Mouse (Mus musculus): ENCODE data around the gene Adam12. TPM values are rescaled to one million over a fixed set of nuclear protein-coding genes. Genes with fewer than 3 reads are reported as not detected.

Gene Adam12
- total and polyA plus RNA-seq, 2 experiments from 2014 or later = 1.0 to 4.6 TPM

DNA sequence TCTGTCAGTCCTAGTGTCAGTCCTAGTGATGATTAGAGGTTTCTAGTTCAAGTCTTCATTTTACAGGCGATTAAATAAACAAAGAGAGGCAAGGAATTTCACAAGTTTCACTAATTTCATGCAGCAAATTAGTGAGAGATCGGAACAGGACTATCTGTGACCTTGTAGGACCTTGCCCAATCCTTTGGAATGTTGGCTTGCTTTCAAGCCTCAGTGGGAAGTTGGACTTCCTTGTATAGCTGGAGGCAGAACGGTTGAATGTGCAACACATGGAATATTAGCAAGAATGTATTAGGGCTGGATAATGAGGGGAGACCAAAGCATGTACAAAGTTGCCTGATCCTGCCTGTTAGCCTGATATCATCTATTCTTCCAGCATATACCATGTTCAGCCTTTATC, 141.2 kb downstream of the Adam12 start:
- Histone ChIP-seq H3K27me3 (ENCODE audit: control insufficient read depth, insufficient read depth, low read length) (no peaks in the 10 kb centered on the region), H3K9me3 (replicated peaks; ENCODE audit: control insufficient read depth, low read length) (no peaks in the 10 kb centered on the region), H3K4me1 (ENCODE audit: control insufficient read depth, insufficient read depth) (no peaks in the 10 kb centered on the region), H3K9ac (replicated peaks; ENCODE audit: low read depth, low read length) (no peak overlapping the region), H3K27ac (ENCODE audit: low read depth) (no peak overlapping the region), H3K36me3 (replicated peaks; ENCODE audit: control insufficient read depth, insufficient read depth, low read length) (no peaks in the 10 kb centered on the region), H3K4me3 (ENCODE audit: low read depth, low read length) (no peak overlapping the region), H3K4me2 (ENCODE audit: low read depth, low read length) (no peak overlapping the region)
- ATAC-seq (ENCODE audit: insufficient read depth, low read depth) = no peak
- no peak for DNase-seq (ENCODE audit: low spot score)
- TF ChIP-seq EP300 (IDR thresholded peaks at IDR 0.05; ENCODE audit: low read depth) (no peak), CTCF (IDR thresholded peaks at IDR 0.05; ENCODE audit: low read depth) (no peak)
- 43% methylated on average over 3 of the region's 3 CpGs for WGBS

DNA sequence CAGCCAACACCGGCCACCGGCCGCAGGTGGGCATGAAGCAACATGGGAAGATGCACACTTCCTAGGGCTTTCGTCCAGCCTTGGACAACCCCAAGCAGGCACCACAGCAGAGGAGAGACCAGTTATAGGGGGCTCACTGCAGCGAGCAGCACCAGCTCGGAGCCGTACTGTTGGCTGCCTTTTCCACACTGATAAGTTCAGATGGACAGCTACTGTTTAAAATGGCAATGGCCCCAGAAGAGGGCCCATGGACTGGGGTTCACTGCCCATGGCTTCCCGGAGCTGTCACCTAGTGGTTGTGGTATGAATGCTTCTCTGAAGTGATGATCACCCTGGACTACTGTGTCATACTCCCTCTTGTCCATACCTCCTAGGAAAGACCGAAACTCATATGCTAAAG, 141.7 kb downstream of the Adam12 start:
- TF ChIP-seq CTCF (IDR thresholded peaks at IDR 0.05; ENCODE audit: low read depth) = no peak
- no peak for TF ChIP-seq EP300 (IDR thresholded peaks at IDR 0.05; ENCODE audit: low read depth)
- ATAC-seq (ENCODE audit: insufficient read depth, low read depth) (no peak), DNase-seq (ENCODE audit: low spot score) (no peak)
- H3K9me3 ChIP-seq (replicated peaks; ENCODE audit: control insufficient read depth, low read length) = no peaks in the 10 kb centered on the region
- H3K9ac ChIP-seq (replicated peaks; ENCODE audit: low read depth, low read length) = no peak overlapping the region
- WGBS = 81% methylated on average over 9 of the region's 9 CpGs
- H3K4me1 ChIP-seq (ENCODE audit: control insufficient read depth, insufficient read depth) = no peaks in the 10 kb centered on the region
- no peaks in the 10 kb centered on the region for H3K27me3 ChIP-seq (ENCODE audit: control insufficient read depth, insufficient read depth, low read length)
- no peaks in the 10 kb centered on the region for H3K36me3 ChIP-seq (replicated peaks; ENCODE audit: control insufficient read depth, insufficient read depth, low read length)
- H3K4me2 ChIP-seq (ENCODE audit: low read depth, low read length) = no peak overlapping the region
- no peak overlapping the region for H3K4me3 ChIP-seq (ENCODE audit: low read depth, low read length)
- no peak overlapping the region for H3K27ac ChIP-seq (ENCODE audit: low read depth)

DNA sequence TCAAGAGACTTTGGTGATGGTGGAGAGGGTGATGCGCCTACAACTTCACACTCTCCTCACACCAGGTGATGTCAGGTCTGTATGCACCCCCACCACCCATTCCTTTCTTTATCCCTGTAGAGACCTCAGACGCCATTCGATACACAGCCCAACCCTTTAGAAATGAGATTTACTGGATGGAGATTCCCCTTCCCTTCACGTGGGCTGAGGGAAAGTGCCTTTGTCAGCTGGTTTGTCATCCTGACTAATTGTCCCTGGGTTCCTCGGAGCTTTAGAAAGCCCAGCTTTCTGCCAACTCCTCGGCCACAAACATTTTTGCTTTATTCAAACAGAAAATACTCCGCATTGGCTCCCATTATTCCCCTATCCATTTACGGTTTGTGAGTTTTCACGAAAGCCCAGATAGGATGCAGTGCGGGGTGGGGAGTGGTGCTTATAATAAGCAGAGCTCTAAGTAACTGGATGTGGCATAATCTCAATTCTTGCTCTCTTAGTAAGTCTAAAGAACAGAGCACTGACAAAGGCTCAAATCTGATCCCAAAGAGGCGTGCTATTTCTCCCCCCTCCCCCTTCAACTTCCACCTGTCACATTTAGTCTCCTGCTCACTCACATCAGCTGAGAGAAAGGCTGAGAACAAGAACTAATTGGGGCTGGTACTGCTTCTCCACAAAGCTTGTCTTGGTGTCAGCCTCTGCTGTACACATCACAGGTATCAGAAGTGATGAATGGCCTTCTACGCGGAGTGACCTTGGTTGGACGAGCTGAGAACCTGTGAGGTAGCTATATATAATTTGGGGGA, 143.2 kb downstream of the Adam12 start:
- no peaks in the 10 kb centered on the region for H3K27me3 ChIP-seq (ENCODE audit: control insufficient read depth, insufficient read depth, low read length)
- no peaks in the 10 kb centered on the region for H3K36me3 ChIP-seq (replicated peaks; ENCODE audit: control insufficient read depth, insufficient read depth, low read length)
- ATAC-seq (ENCODE audit: insufficient read depth, low read depth) = no peak
- H3K9me3 ChIP-seq (replicated peaks; ENCODE audit: control insufficient read depth, low read length) = no peaks in the 10 kb centered on the region
- H3K9ac ChIP-seq (replicated peaks; ENCODE audit: low read depth, low read length) = no peak overlapping the region
- TF ChIP-seq EP300 (IDR thresholded peaks at IDR 0.05; ENCODE audit: low read depth) (no peak), CTCF (IDR thresholded peaks at IDR 0.05; ENCODE audit: low read depth) (no peak)
- no peak overlapping the region for H3K4me3 ChIP-seq (ENCODE audit: low read depth, low read length)
- no peak overlapping the region for H3K27ac ChIP-seq (ENCODE audit: low read depth)
- no peaks in the 10 kb centered on the region for H3K4me1 ChIP-seq (ENCODE audit: control insufficient read depth, insufficient read depth)
- 77% methylated on average over 14 of the region's 14 CpGs for WGBS
- no peak overlapping the region for H3K4me2 ChIP-seq (ENCODE audit: low read depth, low read length)
- no peak for DNase-seq (ENCODE audit: low spot score)

DNA sequence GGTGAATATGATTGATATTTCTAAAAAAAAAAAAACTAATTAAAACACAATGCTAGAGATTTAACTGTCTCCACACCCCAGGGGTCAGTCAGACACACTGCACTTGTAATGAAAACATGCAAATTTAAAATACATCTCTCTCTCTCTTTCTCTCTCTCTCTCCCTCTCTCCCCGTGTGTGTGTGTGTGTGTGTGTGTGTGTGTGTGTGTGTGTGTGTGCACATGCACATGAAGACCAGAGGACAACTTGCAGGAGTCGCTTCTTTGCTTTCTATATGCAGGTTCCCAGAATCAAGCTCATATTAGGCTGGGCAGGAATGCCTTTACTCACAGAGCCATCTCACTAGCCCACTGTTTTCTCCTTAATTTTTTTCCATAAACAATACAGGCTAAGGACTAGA, 146.6 kb downstream of the Adam12 start:
- TF ChIP-seq EP300 (IDR thresholded peaks at IDR 0.05; ENCODE audit: low read depth) (no peak), CTCF (IDR thresholded peaks at IDR 0.05; ENCODE audit: low read depth) (no peak)
- 54% methylated on average over 2 of the region's 2 CpGs for WGBS
- no peak overlapping the region for H3K27ac ChIP-seq (ENCODE audit: low read depth)
- no peaks in the 10 kb centered on the region for H3K27me3 ChIP-seq (ENCODE audit: control insufficient read depth, insufficient read depth, low read length)
- H3K9me3 ChIP-seq (replicated peaks; ENCODE audit: control insufficient read depth, low read length) = no peaks in the 10 kb centered on the region
- ATAC-seq (ENCODE audit: insufficient read depth, low read depth) (no peak), DNase-seq (ENCODE audit: low spot score) (no peak)
- no peak overlapping the region for H3K9ac ChIP-seq (replicated peaks; ENCODE audit: low read depth, low read length)
- no peak overlapping the region for H3K4me3 ChIP-seq (ENCODE audit: low read depth, low read length)
- no peaks in the 10 kb centered on the region for H3K4me1 ChIP-seq (ENCODE audit: control insufficient read depth, insufficient read depth)
- no peak overlapping the region for H3K4me2 ChIP-seq (ENCODE audit: low read depth, low read length)
- H3K36me3 ChIP-seq (replicated peaks; ENCODE audit: control insufficient read depth, insufficient read depth, low read length) = no peaks in the 10 kb centered on the region

DNA sequence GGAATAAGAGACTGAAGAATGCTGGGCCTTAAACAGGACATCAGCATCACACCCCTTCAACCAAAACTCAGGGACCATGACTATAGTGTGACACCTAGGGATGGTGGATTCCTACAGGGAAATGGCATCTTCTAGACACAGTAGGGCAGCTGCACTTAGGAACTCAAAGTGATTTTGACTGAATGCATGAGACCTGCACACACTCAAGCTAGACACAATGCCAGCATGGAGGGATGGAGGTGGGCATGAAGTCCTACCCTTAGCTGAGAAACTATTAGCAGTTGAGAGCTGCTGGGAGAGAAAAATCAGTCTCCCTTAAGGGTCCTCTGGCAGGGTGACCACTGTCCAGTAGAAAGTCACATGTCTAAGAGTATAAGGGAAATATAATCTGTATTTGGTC, 147.0 kb downstream of the Adam12 start:
- Histone ChIP-seq H3K9ac (replicated peaks; ENCODE audit: low read depth, low read length) (no peak overlapping the region), H3K27ac (ENCODE audit: low read depth) (no peak overlapping the region), H3K9me3 (replicated peaks; ENCODE audit: control insufficient read depth, low read length) (no peaks in the 10 kb centered on the region), H3K36me3 (replicated peaks; ENCODE audit: control insufficient read depth, insufficient read depth, low read length) (no peaks in the 10 kb centered on the region), H3K4me2 (ENCODE audit: low read depth, low read length) (no peak overlapping the region), H3K4me1 (ENCODE audit: control insufficient read depth, insufficient read depth) (no peaks in the 10 kb centered on the region), H3K4me3 (ENCODE audit: low read depth, low read length) (no peak overlapping the region), H3K27me3 (ENCODE audit: control insufficient read depth, insufficient read depth, low read length) (no peaks in the 10 kb centered on the region)
- ATAC-seq (ENCODE audit: insufficient read depth, low read depth) (no peak), DNase-seq (ENCODE audit: low spot score) (no peak)
- TF ChIP-seq CTCF (IDR thresholded peaks at IDR 0.05; ENCODE audit: low read depth) (no peak), EP300 (IDR thresholded peaks at IDR 0.05; ENCODE audit: low read depth) (no peak)
